Mouse (Mus musculus) embryonic facial prominence, embryonic 15.5 days (tissue): ENCODE measurements around the gene Mrgpre. TPM values are rescaled to one million over a fixed set of nuclear protein-coding genes. Genes with fewer than 3 reads are reported as not detected.

Experiments used
- ATAC-seq: fragments of 200-750 bp; cut with Nextera tagmentation; 2 replicates; pipeline ENCODE4 v1.8.0; 2017; ENCODE audit warnings: low read depth, moderate TSS enrichment; ENCODE audit not compliant: insufficient number of reproducible peaks, low FRiP score, low TSS enrichment
- H3K27ac ChIP-seq: fragments of 300-500 bp; sonication (generic); replicated peaks from 2 replicates; pipeline ENCODE4 v1.5.1; 2015; ENCODE audit warnings: mild to moderate bottlenecking, inconsistent platforms
- H3K27me3 ChIP-seq: fragments of 300-500 bp; sonication (generic); 2 replicates; pipeline ENCODE4 v1.6.1; 2015; ENCODE audit warnings: inconsistent platforms
- H3K36me3 ChIP-seq: fragments of 300-500 bp; sonication (generic); 2 replicates; pipeline ENCODE4 v1.6.1; 2015; ENCODE audit warnings: mild to moderate bottlenecking, inconsistent platforms
- H3K4me1 ChIP-seq: fragments of 300-500 bp; sonication (generic); 2 replicates; pipeline ENCODE4 v1.6.1; 2015; ENCODE audit warnings: inconsistent platforms
- H3K4me2 ChIP-seq: fragments of 300-500 bp; sonication (generic); replicated peaks from 2 replicates; pipeline ENCODE4 v1.6.1; 2015; ENCODE audit warnings: mild to moderate bottlenecking, inconsistent platforms
- H3K4me3 ChIP-seq: fragments of 300-500 bp; sonication (generic); replicated peaks from 2 replicates; pipeline ENCODE4 v1.5.1; 2015; ENCODE audit warnings: mild to moderate bottlenecking, inconsistent platforms
- H3K9ac ChIP-seq: fragments of 300-500 bp; sonication (generic); 2 replicates; pipeline ENCODE4 v1.6.1; 2015; ENCODE audit warnings: inconsistent platforms
- H3K9me3 ChIP-seq: fragments of 300-500 bp; sonication (generic); replicated peaks from 2 replicates; pipeline ENCODE4 v1.6.1; 2016; ENCODE audit warnings: inconsistent platforms
- WGBS: fragments of 180-500 bp; shearing (Covaris S2); methylation state at CpG from one replicate; pipeline ENCODE4 v1.1.7; 2015; 5-methylcytosine and 5-hydroxymethylcytosine counted together
- microRNA-seq: library from miRNA; unstranded; fragments of <30 nt; microRNA quantifications from one replicate; pipeline ENCODE4, GENCODE M21; 2016; ENCODE audit warnings: borderline number of aligned reads
- polyA plus RNA-seq: library from polyadenylated mRNA; unstranded; fragments of >200 nt; fragmentation: Nextera tagmentation; extraction: Ambion mirVana; gene quantifications from 2 replicates; pipeline ENCODE4 v1.2.1, GENCODE M21; 2015

Mrgpre gene
- polyA plus RNA-seq, 1 experiment from 2014 or later = 2.5 TPM

DNA sequence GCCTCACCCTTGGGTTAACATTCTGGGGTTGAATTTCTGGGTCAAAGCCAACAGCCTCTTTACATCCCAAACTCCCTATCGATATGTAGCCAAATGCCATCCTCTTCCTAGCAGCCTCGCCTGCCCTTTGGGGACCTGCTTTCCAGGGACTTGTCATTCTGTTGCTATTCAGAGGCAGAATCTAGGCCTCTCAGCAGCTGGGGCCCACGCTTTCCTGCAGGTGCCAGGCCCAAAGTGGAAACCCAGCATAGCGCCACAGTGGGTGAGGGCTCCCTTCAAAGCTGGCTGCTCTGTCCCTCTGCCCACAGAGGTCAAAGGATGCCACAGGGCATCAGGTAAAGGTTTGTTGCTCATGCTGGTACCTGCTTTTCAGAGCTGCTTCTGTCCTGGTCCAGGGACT, 50.6 kb downstream of the Mrgpre start:
- Histone ChIP-seq H3K9me3 (no peaks in the 10 kb centered on the region), H3K4me3 (no peak overlapping the region), H3K27me3 (no peaks in the 10 kb centered on the region), H3K9ac (no peak overlapping the region), H3K36me3 (peaks cover 16% of the 10 kb centered on the region; the same call in 1 of the 2 replicates), H3K27ac (no peak overlapping the region), H3K4me1 (peaks cover 27% of the 10 kb centered on the region), H3K4me2 (no peak overlapping the region)
- 83% methylated on average over 4 of the region's 4 CpGs for WGBS
- ATAC-seq = no peak

DNA sequence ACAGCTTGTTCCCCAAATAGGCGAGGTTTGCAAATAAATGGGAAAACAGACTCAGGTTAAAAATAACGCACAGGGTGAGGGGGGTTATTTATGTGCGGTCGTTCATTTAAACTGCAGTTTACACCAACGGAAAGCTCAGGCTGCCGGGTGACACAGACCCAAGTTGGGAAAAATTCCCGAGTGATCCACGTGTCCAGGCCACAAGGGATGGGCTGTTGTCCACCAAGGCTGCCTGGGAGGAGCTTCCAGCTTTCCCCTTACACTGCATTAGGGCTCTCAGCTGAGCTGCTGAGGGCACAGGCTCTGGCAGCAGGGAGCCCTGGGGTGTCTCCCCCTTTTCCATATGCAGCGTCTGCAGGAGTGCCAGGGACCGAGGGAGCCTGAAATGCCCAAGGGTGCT, 54.4 kb downstream of the Mrgpre start:
- ATAC-seq = no peak; the same call in 1 of the 2 replicates
- Histone ChIP-seq H3K27ac (no peak overlapping the region), H3K4me3 (no peak overlapping the region), H3K9me3 (no peaks in the 10 kb centered on the region), H3K4me1 (peaks cover 11% of the 10 kb centered on the region), H3K4me2 (no peak overlapping the region), H3K9ac (no peak overlapping the region), H3K27me3 (no peaks in the 10 kb centered on the region), H3K36me3 (peaks cover 14% of the 10 kb centered on the region; the same call in 1 of the 2 replicates)
- 80% methylated on average over 10 of the region's 10 CpGs for WGBS

Small RNA genes within 50 kb of the gene (microRNA-seq; reads per million reads assigned to microRNA genes)
- gene Gm22064 = not detected

Other genes with a start within 250 kb of the Mrgpre start
- 216 and 218 TPM in 2 replicates for gene Nap1l4, start 235.4 kb downstream of the Mrgpre start, polyA plus RNA-seq
- 61.8 and 63.3 TPM in 2 replicates for gene Cars, start 184.4 kb downstream of the Mrgpre start, polyA plus RNA-seq
- 1.1 and 1.4 TPM in 2 replicates for gene Tnfrsf26, start 155.8 kb downstream of the Mrgpre start, polyA plus RNA-seq
- 9.0 and 11.1 TPM in 2 replicates for gene Tnfrsf22, start 134.8 kb downstream of the Mrgpre start, polyA plus RNA-seq
- gene Tnfrsf23, start 98.6 kb downstream of the Mrgpre start, polyA plus RNA-seq = 4.0 and 4.9 TPM in 2 replicates
- gene Osbpl5, start 27.5 kb downstream of the Mrgpre start, polyA plus RNA-seq = 61.5 and 65.2 TPM in 2 replicates
- not detected in 2 replicates for gene Mrgprg, start 17.5 kb downstream of the Mrgpre start, polyA plus RNA-seq
- 8.0 and 8.3 TPM in 2 replicates for gene Nadsyn1, start 38.3 kb upstream of the Mrgpre start, polyA plus RNA-seq
- 39.3 and 47.7 TPM in 2 replicates for gene Dhcr7, start 38.6 kb upstream of the Mrgpre start, polyA plus RNA-seq
- not detected in 2 replicates for gene Gm498, start 82.3 kb upstream of the Mrgpre start, polyA plus RNA-seq
- gene Shank2, start 217.4 kb upstream of the Mrgpre start, polyA plus RNA-seq = 1.1 and 1.2 TPM in 2 replicates